Comparison of ENCODE assay signal across 1 mouse cellular context in the genomic region with DNA sequence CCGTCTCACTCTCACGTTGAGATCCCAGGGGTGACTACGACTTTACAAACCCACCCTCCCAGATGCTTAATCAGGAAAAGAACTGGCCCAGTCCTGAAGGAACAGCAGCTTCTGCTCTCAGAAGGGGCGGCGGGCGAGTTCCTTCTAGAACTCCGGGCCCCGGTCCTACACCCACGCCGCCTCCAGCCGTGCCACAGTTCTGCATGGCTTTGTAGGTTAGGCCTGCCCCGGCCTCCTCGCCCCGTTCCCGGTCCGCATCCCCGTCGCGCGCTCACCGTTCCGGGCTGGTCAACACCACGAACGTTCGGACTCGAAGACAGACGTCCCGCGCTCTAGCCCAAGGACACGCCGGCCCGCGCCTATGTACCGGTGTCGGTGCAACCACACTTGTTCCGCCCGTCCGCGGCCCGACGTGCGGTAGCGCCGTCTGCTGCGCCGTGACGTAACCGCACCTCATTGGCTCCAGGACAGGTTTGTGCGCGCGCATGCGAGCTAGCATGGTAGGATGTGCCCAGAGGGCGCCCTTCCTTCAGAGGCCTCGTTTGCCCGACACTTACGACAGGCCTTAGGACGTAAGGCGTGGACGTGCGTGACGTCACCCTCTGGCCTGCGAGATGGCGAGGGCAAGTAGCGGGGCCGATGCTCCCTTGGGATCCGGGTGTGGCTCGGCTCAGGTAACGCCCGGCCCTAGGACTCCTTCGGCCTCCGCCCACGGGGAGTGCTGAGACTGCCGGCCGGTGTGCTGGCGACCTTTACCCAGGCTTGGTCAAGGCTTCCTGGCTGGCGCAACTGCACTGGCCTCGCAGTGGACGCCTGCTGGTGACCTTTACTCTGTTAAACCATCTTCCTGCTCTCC.
A peak's percentile ranks its signal among the peaks of the same experiment; 100 is the strongest.
TF ChIP-seq lines count a peak whose summit lies in the region.

A gene (minus strand): TSS at position 398 of the 856 bp plus-strand sequence.

TF ChIP-seq in CH12.LX, 34 proteins besides CTCF, POLR2A, EP300 and RAD21 (continued from another document):
- TF ChIP-seq MAZ (IDR thresholded peaks at IDR 0.05; ENCODE audit: low read depth, low read length) (no peak; the same call in 1 of the 2 replicates), ZMIZ1 (IDR thresholded peaks at IDR 0.05; ENCODE audit: low read depth, low read length) (peak; percentile 86), SIN3A (IDR thresholded peaks at IDR 0.05; ENCODE audit: low read length) (peak; percentile 86), ETS1 (conservative IDR thresholded peaks at IDR 0.05; ENCODE audit: low read depth, low read length) (peak; percentile 53), ZNF384 (IDR thresholded peaks at IDR 0.05; ENCODE audit: low read depth, low read length) (no peak), GABPA (IDR thresholded peaks at IDR 0.05; ENCODE audit: insufficient replicate concordance, low read depth, low read length) (peak; percentile 69), MAX (IDR thresholded peaks at IDR 0.05; ENCODE audit: low read length) (peak; percentile 77), USF2 (conservative IDR thresholded peaks at IDR 0.05; ENCODE audit: low read depth, low read length) (no peak), NELFE (IDR thresholded peaks at IDR 0.05; ENCODE audit: low read depth, low read length) (peak; percentile 84), IRF4 (IDR thresholded peaks at IDR 0.05; ENCODE audit: low read depth, low read length) (no peak; the same call in 1 of the 2 replicates), POLR2AphosphoS2 (IDR thresholded peaks at IDR 0.05; ENCODE audit: low read depth, low read length) (peak; percentile 93), MYC (IDR thresholded peaks at IDR 0.05; ENCODE audit: low read depth, low read length) (peak; percentile 86), CHD1 (IDR thresholded peaks at IDR 0.05; ENCODE audit: low read depth, low read length) (no peak), TCF12 (IDR thresholded peaks at IDR 0.05; ENCODE audit: low read depth, low read length) (peak; percentile 78), ZC3H11A (IDR thresholded peaks at IDR 0.05; ENCODE audit: low read depth, low read length) (no peak), NRF1 (IDR thresholded peaks at IDR 0.05; ENCODE audit: low read depth, low read length) (peak; percentile 87), MXI1 (IDR thresholded peaks at IDR 0.05; ENCODE audit: low read depth, low read length) (peak; percentile 90), USF1 (IDR thresholded peaks at IDR 0.05; ENCODE audit: low read depth, low read length) (no peak), CHD2 (IDR thresholded peaks at IDR 0.05; ENCODE audit: low read length) (peak; percentile 84), JUN (IDR thresholded peaks at IDR 0.05; ENCODE audit: insufficient read depth, low read depth, low read length) (peak; percentile 70), MEF2A (IDR thresholded peaks at IDR 0.05; ENCODE audit: borderline replicate concordance, low read depth, low read length) (peak; percentile 66; the same call in 1 of the 2 replicates)
